Mouse (Mus musculus) MEL (cell line): ENCODE data around the gene Nfatc3. TPM values are rescaled to one million over a fixed set of nuclear protein-coding genes. Genes with fewer than 3 reads are reported as not detected.
A peak's percentile ranks its signal among the peaks of the same experiment; 100 is the strongest.

Experiments used
- DNase-seq: peaks from one replicate; pipeline ENCODE4 v3.0.0; 2011; ENCODE audit warnings: low read depth, low spot score
- H3K27ac ChIP-seq: 2 replicates; pipeline ENCODE4 v1.5.1; 2012; ENCODE audit warnings: low read depth, mild to moderate bottlenecking, control low read depth, low read length, moderate library complexity; ENCODE audit not compliant: control insufficient read depth
- H3K27me3 ChIP-seq, 2 experiments: fragments of 150-350 bp in 1 of 2; sonication (generic) in 1 of 2; 2 replicates each; pipeline ENCODE4 v1.6.1; 2012; ENCODE audit warnings: low read length in 2 of 2, mild to moderate bottlenecking in 2 of 2, improper control_type of control experiment in 1 of 2, moderate library complexity in 1 of 2; ENCODE audit not compliant: insufficient read depth in 2 of 2, control insufficient read depth in 1 of 2
- H3K36me3 ChIP-seq, 2 experiments: 2 replicates each; pipeline ENCODE4 v1.6.1; 2012 to 2014; ENCODE audit warnings: low read length in 2 of 2, improper control_type of control experiment in 1 of 2, inconsistent platforms in 1 of 2, mild to moderate bottlenecking in 1 of 2; ENCODE audit not compliant: insufficient read depth in 2 of 2, control insufficient read depth in 1 of 2
- H3K4me1 ChIP-seq, 2 experiments: fragments of 150-350 bp in 1 of 2; sonication (generic) in 1 of 2; 2 replicates each; pipeline ENCODE4 v1.6.1; 2012; ENCODE audit warnings: low read length in 2 of 2, improper control_type of control experiment in 1 of 2, mild to moderate bottlenecking in 1 of 2; ENCODE audit not compliant: insufficient read depth in 2 of 2, control insufficient read depth in 1 of 2
- H3K4me3 ChIP-seq, 2 experiments: fragments of 150-350 bp in 1 of 2; sonication (generic) in 1 of 2; 2 replicates each; pipeline ENCODE4 v1.5.1; 2012; ENCODE audit warnings: low read depth in 2 of 2, low read length in 2 of 2, mild to moderate bottlenecking in 2 of 2, moderate library complexity in 2 of 2, control low read depth in 1 of 2, improper control_type of control experiment in 1 of 2; ENCODE audit not compliant: control insufficient read depth in 1 of 2, insufficient read depth in 1 of 2
- H3K79me2 ChIP-seq: 2 replicates; pipeline ENCODE4 v1.6.1; 2012; ENCODE audit warnings: mild to moderate bottlenecking, low read length, moderate library complexity; ENCODE audit not compliant: control insufficient read depth, poor library complexity, insufficient read depth
- H3K9ac ChIP-seq: 2 replicates; pipeline ENCODE4 v1.6.1; 2012; ENCODE audit warnings: low read depth, mild to moderate bottlenecking, control low read depth, low read length, moderate library complexity; ENCODE audit not compliant: control insufficient read depth, poor library complexity, severe bottlenecking
- H3K9me3 ChIP-seq: fragments of 150-350 bp; sonication (generic); replicated peaks from 2 replicates; pipeline ENCODE4 v1.6.1; 2012; ENCODE audit warnings: mild to moderate bottlenecking, low read length, improper control_type of control experiment, moderate library complexity; ENCODE audit not compliant: insufficient read depth
- CHD1 ChIP-seq: IDR thresholded peaks from 2 replicates; pipeline ENCODE4 v1.6.1; 2012; ENCODE audit warnings: low read depth, mild to moderate bottlenecking, inconsistent platforms, low read length, improper control_type of control experiment
- CTCF ChIP-seq, 3 experiments: IDR thresholded peaks in 2 of 3; conservative IDR thresholded peaks in 1 of 3; 2 replicates each; pipeline ENCODE4 v1.5.1; 2011 to 2012; ENCODE audit warnings: low read length in 3 of 3, low read depth in 2 of 3, mild to moderate bottlenecking in 2 of 3, improper control_type of control experiment in 1 of 3, inconsistent platforms in 1 of 3, mixed read lengths in 1 of 3, moderate library complexity in 1 of 3; ENCODE audit not compliant: control insufficient read depth in 1 of 3, insufficient read depth in 1 of 3, poor library complexity in 1 of 3, severe bottlenecking in 1 of 3
- EP300 ChIP-seq, 2 experiments: IDR thresholded peaks; 2 replicates each; pipeline ENCODE4 v1.6.1; 2011; ENCODE audit warnings: improper control_type of control experiment in 2 of 2, low read length in 2 of 2, low read depth in 1 of 2, mild to moderate bottlenecking in 1 of 2
- GATA1 ChIP-seq: IDR thresholded peaks from 2 replicates; pipeline ENCODE4 v1.6.1; 2011; ENCODE audit warnings: low read depth, low read length, improper control_type of control experiment
- HCFC1 ChIP-seq: IDR thresholded peaks from 2 replicates; pipeline ENCODE4 v1.6.1; 2012; ENCODE audit warnings: low read depth, mild to moderate bottlenecking, inconsistent platforms, low read length, improper control_type of control experiment, moderate library complexity
- MAZ ChIP-seq: IDR thresholded peaks from 2 replicates; pipeline ENCODE4 v1.6.1; 2012; ENCODE audit warnings: low read depth, mild to moderate bottlenecking, inconsistent platforms, low read length, improper control_type of control experiment
- NRF1 ChIP-seq: IDR thresholded peaks from 2 replicates; pipeline ENCODE4 v1.6.1; 2014; ENCODE audit warnings: low read depth, mild to moderate bottlenecking, inconsistent platforms, low read length, improper control_type of control experiment, moderate library complexity; ENCODE audit not compliant: poor library complexity, insufficient read depth, severe bottlenecking
- POLR2AphosphoS5 ChIP-seq: IDR thresholded peaks from 2 replicates; pipeline ENCODE4 v1.6.1; 2012; ENCODE audit warnings: low read depth, borderline replicate concordance, mild to moderate bottlenecking, inconsistent platforms, low read length, moderate library complexity, mixed read lengths
- RAD21 ChIP-seq: IDR thresholded peaks from 2 replicates; pipeline ENCODE4 v1.6.1; 2011; ENCODE audit warnings: mild to moderate bottlenecking, low read depth, low read length, improper control_type of control experiment
- SIN3A ChIP-seq: IDR thresholded peaks from 2 replicates; pipeline ENCODE4 v1.6.1; 2012; ENCODE audit warnings: low read length, improper control_type of control experiment, inconsistent platforms
- SMC3 ChIP-seq: IDR thresholded peaks from 2 replicates; pipeline ENCODE4 v1.6.1; 2011; ENCODE audit warnings: low read depth, low read length, improper control_type of control experiment
- TAL1 ChIP-seq: IDR thresholded peaks from 2 replicates; pipeline ENCODE4 v1.6.1; 2012; ENCODE audit warnings: mild to moderate bottlenecking, inconsistent platforms, low read length, moderate library complexity, mixed read lengths
- TBP ChIP-seq: IDR thresholded peaks from 2 replicates; pipeline ENCODE4 v1.8.0; 2011; ENCODE audit warnings: low read depth, low read length, improper control_type of control experiment
- TCF12 ChIP-seq: IDR thresholded peaks from 2 replicates; pipeline ENCODE4 v1.6.1; 2014; ENCODE audit warnings: low read depth, mild to moderate bottlenecking, inconsistent platforms, low read length, improper control_type of control experiment, moderate library complexity
- ZC3H11A ChIP-seq: IDR thresholded peaks from 2 replicates; pipeline ENCODE4 v1.6.1; 2012; ENCODE audit warnings: low read depth, mild to moderate bottlenecking, inconsistent platforms, low read length, improper control_type of control experiment
- polyA plus RNA-seq, 2 experiments: library from polyadenylated mRNA; stranded (reverse) in 1 of 2; unstranded in 1 of 2; fragments of >175 nt in 1 of 2; fragments of >200 nt in 1 of 2; gene quantifications; 2 replicates each; pipeline versions ENCODE4 v1.2.1 to v1.2.4; 2012; ENCODE audit warnings: low replicate concordance in 2 of 2, low read depth in 1 of 2; ENCODE audit not compliant: insufficient read length in 2 of 2, insufficient read depth in 1 of 2, missing spikeins in 1 of 2
- total RNA-seq: library from RNA; depleted of rRNA; stranded (reverse); fragments of 300-350 nt; gene quantifications from 2 replicates; pipeline ENCODE4 v1.2.3, GENCODE M21; 2012

Nfatc3 gene
- total and polyA plus RNA-seq, 3 experiments, result 14.4 to 59.3 (median 50.2) TPM

DNA sequence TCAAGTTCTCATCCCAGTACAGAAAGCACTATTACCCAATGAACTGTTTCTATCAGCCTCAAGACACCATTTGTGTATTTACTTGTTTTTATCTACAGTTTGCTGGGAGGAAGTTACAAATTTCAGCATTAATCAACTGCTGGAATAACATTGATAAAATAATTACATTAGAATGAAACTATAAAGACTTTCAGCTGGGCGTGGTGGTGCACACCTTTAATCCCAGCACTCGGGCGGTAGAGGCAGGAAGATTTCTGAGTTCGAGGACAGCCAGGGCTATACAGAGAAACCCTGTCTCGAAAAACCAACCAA, 17.2 kb downstream of the Nfatc3 start:
- TF ChIP-seq CHD1 (no peak), NRF1 (no peak), POLR2AphosphoS5 (no peak), HCFC1 (no peak), EP300 (IDR thresholded peaks at IDR 0.05; ENCODE audit: low read depth in 1 of 2, low read length in 2 of 2) (peak; percentile 59 to 67), TAL1 (peak; percentile 26; the same call in 1 of the 2 replicates), TCF12 (0 out of 2 replicates have a peak, but pooled peaks have one; percentile 27), GATA1 (peak; percentile 61; the same call in 1 of the 2 replicates)
- H3K9me3 ChIP-seq, result no peaks in the 10 kb centered on the region
- peaks cover 2 to 13% of the 10 kb centered on the region in 2 experiments; a peak in 3 of 4 replicates for H3K4me1 ChIP-seq
- peaks cover 6 to 19% of the 10 kb centered on the region in 2 experiments for H3K36me3 ChIP-seq
- H3K79me2 ChIP-seq, result peaks cover 54% of the 10 kb centered on the region
- H3K9ac ChIP-seq, result no peak overlapping the region
- no peaks in the 10 kb centered on the region for H3K27me3 ChIP-seq
- no peak for DNase-seq
- no peak overlapping the region for H3K4me3 ChIP-seq
- H3K27ac ChIP-seq, result 0 out of 2 replicates have a peak overlapping the region, but pooled peaks have one; percentile 7

DNA sequence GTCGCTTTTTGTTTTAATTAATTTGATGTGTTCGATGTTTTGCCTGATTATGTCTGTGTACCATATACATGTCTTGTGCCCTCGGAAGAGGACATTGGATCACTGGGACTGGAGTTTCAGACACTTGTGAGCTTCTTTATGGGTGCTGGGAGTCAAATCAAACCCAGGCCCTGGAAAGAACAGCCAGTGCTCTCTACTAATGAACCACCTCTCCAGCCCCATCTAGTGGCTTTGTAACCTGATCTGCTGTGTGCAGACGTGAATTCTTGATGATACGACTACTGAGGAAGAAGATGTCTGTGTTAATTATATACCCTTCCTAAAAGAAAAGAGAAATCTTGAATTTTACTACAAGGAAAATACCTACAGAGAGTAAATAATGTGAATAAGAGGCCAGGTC, 18.0 kb downstream of the Nfatc3 start:
- no peak overlapping the region for H3K27ac ChIP-seq
- peak in 2 of 3 experiments; percentile 26 to 54; a peak in 3 of 6 replicates for TF ChIP-seq CTCF (IDR thresholded peaks at IDR 0.05 in 2 of 3, conservative IDR thresholded peaks at IDR 0.05 in 1 of 3; ENCODE audit: control insufficient read depth in 1 of 3, insufficient read depth in 1 of 3, low read depth in 2 of 3, low read length in 3 of 3, poor library complexity in 1 of 3, severe bottlenecking in 1 of 3)
- TF ChIP-seq TCF12, result no peak
- peak; percentile 3; the same call in 1 of the 2 replicates for TF ChIP-seq SMC3
- TF ChIP-seq TBP, result no peak
- 0 out of 2 replicates have a peak, but pooled peaks have one; percentile 1 for TF ChIP-seq RAD21
- TF ChIP-seq ZC3H11A, result no peak
- TF ChIP-seq, all 39 proteins: peak for 3
- Histone ChIP-seq H3K9me3 (no peaks in the 10 kb centered on the region), H3K4me3 (no peak overlapping the region), H3K79me2 (peaks cover 50% of the 10 kb centered on the region), H3K4me1 (peaks cover 2 to 13% of the 10 kb centered on the region in 2 experiments; a peak in 3 of 4 replicates), H3K9ac (no peak overlapping the region), H3K27me3 (no peaks in the 10 kb centered on the region), H3K36me3 (peaks cover 8 to 19% of the 10 kb centered on the region in 2 experiments)
- peak; percentile 49 for DNase-seq

DNA sequence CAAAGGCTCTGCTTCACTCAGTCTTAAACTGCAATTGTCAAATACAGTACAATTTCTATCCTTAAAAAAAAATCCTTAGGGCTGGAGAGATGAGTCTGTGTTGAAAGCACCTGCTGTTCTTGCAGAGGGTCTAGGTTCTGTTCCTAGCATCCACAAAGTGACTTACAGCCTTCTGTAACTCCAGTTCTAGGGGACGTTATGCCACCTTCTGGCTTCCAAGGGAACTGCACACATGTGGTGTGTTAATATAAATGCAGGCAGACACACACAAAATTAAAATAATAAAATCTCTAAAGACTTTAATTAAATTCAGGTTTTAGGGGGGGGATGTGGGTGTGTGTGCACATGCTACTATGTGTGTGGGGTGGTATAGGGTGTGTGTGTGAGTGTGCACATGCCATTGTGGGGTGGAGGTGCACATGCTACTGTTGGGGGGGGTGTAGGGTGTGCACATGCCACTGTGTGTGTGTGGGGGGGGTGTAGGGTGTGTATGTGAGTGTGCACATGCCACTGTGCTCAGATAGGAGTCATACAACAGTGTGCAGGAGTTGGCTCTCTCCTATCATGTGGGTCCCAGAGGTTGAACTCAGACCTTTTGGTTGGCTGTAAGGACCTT, 18.9 kb downstream of the Nfatc3 start:
- peaks cover 44% of the 10 kb centered on the region for H3K79me2 ChIP-seq
- H3K4me1 ChIP-seq, result peaks cover 2 to 13% of the 10 kb centered on the region in 2 experiments; a peak in 3 of 4 replicates
- H3K9me3 ChIP-seq, result no peaks in the 10 kb centered on the region
- no peaks in the 10 kb centered on the region for H3K27me3 ChIP-seq
- peak; percentile 35 for DNase-seq
- peak in 2 of 3 experiments; percentile 47 to 55; a peak in 4 of 6 replicates for TF ChIP-seq CTCF (IDR thresholded peaks at IDR 0.05 in 2 of 3, conservative IDR thresholded peaks at IDR 0.05 in 1 of 3; ENCODE audit: control insufficient read depth in 1 of 3, insufficient read depth in 1 of 3, low read depth in 2 of 3, low read length in 3 of 3, poor library complexity in 1 of 3, severe bottlenecking in 1 of 3)
- peak; percentile 40 for TF ChIP-seq SMC3
- TF ChIP-seq SIN3A, result no peak
- no peak for TF ChIP-seq MAZ
- TF ChIP-seq RAD21, result peak; percentile 17
- H3K4me3 ChIP-seq, result no peak overlapping the region
- H3K36me3 ChIP-seq, result peaks cover 9 to 19% of the 10 kb centered on the region in 2 experiments
- no peak overlapping the region for H3K27ac ChIP-seq
- H3K9ac ChIP-seq, result no peak overlapping the region
